Mouse (Mus musculus) embryo, embryonic 11.5 days (tissue): ENCODE data around the gene Ak5.
"Not testable (repeated sequence)": the region's sequence is repeated elsewhere in the genome, so short reads cannot be mapped to it uniquely, and the experiment has no call there.

Experiments
- DNase-seq: peaks from one replicate; pipeline ENCODE4 v3.0.0-alpha.2; 2012; ENCODE audit warnings: low read depth, low spot score

Gene Ak5

GRCm38 (mm10) chr3:152668239-152668638 lies at the start of gene Ak5:
Ak5 (minus strand) TSS chr3:152668360.
- DNase-seq = no peak

- peak; percentile 82 for DNase-seq
Observed at GRCm38 (mm10) chr3:152713991-152714902, 46.1 kb upstream of the Ak5 start, which contains the start of gene Pigk. Pigk (plus strand) TSS chr3:152714100.

DNA sequence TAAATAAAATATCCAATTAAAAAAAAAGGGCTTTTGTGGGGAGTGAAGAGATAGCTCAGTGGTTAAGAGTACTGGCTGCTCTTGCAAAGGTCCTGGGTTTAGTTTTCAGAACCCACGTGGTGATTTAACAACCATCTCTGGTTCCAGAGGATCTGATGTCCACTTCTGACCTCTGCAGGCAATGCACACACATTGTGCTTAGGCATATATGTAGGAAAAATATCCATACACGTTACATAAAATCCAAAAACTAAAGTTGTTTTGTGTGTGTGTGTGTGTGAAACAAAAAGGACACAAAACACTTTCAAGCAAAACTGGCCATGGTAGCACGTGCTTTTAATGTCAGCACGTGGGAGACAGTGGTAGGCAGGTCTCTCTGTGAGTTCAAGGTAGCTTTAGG lies 44.8 kb upstream of the Ak5 start:
- DNase-seq = no peak

GRCm38 (mm10) chr3:152709936-152710335 lies 41.8 kb upstream of the Ak5 start:
- DNase-seq = no peak

DNA sequence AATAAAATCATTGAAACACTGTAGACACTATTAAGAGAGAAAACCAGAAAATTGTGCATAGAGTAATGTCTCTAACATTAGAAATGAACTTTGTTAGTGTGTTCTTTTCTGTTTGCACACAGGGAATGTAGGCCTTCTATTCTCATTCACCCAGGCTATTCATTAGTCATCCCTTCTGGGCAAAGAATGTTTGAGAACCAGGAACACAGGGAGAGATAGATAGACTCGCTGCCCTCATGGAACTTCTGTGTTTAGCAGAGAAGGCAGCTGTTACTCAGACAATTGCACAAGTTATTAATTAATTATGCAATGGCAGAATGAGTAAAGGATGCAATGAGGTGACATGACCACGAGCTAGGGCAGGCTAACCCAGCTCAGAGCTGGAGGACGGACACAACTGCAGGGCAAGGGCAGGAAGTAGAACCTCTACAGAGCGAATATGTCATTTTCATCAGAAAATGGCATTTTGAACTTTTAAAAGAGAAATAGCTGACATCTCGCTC lies 39.2 kb upstream of the Ak5 start:
- no peak for DNase-seq

- no peak for DNase-seq
Observed at GRCm38 (mm10) chr3:152706901-152707300, 38.7 kb upstream of the Ak5 start.

- DNase-seq = no peak
Observed at GRCm38 (mm10) chr3:152705826-152706225, 37.7 kb upstream of the Ak5 start.

DNA sequence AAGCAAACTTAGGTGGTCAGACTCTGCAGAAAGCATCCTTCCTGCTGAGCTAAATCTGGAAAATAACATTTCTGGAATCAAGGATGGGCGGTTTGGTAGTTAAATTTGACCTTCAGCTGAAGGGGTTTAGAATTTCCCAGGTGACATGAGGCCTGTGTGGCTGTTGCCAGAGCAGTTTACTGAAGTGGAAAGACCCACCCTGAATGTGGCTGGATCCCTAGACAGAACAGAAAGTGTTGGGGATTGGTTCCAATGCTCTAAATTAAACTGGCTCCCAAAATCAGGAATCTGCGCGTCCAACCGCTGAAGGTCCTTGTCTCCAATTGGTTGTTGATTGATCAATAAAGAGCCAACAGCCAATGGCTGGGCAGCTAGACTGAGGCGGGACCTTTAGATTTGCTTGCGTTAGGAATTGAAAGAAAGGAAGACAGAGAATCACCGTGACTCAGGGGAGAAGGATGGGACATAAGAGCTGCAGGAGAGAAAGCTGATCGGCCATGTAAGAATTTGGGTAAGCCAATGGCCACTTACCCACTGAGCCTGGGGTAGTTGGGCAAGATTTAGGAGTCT lies 34.2 kb upstream of the Ak5 start:
- DNase-seq = no peak

DNA sequence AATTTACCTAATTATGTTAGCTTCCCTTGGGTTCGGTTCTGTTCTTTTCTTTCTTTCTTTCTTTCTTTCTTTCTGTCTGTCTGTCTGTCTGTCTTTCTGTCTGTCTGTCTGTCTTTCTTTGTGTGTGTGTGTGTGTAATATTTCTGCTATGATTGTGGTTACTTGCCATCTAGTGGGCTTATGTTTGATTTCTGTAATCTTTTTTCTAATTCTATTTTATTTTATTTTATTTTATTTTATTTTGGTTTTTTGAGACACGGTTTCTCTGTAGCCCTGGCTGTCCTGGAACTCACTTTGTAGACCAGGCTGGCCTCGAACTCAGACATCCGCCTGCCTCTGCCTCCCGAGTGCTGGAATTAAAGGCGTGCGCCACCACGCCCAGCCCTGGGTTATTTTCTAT lies 33.4 kb upstream of the Ak5 start:
- DNase-seq = not testable (repeated sequence)

DNA sequence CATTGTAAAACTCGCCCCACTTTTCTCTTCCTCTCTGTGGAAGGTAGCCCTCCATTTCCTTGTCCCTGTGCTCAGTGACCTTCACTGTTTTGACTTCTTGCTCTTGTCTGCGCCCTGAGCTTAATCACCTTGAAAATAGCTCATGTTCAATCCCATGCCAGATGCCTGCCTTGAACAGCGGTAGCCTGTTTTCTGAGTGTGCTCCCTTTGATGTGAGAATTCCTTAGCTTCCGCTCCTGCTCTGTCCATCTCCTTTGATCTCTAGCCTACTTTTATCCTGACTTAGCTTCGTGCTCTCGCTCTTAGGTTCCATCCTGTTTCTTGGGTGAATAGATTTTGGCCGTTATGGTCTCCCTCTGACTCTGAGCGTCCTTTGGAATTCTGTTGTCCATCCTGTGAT lies 31.1 kb upstream of the Ak5 start:
- no peak for DNase-seq

DNA sequence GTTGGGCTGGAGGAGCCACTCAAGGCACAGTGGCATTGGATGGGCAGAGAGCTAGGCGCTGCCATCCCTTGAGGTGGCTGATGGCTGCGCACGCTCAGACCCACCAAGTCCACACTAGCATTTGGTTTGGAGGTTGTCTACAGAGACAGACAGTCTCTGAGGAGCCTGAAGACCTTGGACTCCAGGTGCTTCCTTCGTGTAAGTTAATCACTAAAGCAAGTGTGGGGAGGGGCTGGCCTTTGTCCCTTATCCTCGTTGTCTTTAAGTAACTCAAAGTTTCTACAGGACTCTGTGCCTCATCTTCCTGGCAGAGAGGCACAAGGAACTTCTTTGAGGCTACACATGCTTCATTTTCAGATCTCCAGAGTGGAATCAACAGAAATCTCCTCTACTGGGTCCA lies 29.9 kb upstream of the Ak5 start:
- DNase-seq = no peak

DNA sequence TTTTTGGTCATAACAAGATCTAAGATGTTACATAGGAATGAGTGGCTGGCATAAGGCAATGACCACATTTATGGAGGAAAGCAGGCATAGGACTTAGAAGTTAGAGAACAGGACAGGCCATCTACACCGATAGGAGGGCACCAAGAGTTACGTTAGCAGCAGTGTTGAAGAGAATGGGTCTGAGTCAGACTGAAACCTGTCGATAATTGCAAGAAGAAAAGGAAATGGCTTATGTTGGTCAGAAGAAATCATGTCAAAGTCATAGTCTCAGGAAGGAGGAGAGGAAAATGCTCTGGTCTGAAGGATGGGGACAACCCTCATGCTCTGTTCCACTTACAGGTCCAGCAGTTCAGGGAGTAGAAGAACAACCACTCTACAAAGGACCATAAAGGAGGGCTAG lies 26.8 kb upstream of the Ak5 start:
- no peak for DNase-seq

DNA sequence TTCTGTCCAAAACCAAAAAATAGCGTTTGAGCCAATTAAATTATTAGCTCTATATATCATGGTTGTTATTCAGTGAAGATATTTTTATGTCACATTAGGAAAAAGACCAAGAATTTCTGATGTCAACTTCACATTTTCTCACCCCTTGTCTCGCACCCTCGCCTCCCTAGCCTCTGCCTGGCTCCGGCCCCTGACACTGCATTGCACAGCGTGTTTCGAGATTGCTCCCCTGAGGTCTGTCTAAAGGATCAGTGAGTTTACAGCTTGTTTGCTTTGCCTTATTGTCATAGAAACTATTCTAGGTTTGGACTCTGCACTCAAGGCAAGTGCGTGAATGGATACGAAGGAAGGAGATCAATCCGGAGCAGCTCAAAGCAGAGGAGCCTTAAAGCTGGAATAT lies 20.9 kb upstream of the Ak5 start:
- DNase-seq = no peak

DNA sequence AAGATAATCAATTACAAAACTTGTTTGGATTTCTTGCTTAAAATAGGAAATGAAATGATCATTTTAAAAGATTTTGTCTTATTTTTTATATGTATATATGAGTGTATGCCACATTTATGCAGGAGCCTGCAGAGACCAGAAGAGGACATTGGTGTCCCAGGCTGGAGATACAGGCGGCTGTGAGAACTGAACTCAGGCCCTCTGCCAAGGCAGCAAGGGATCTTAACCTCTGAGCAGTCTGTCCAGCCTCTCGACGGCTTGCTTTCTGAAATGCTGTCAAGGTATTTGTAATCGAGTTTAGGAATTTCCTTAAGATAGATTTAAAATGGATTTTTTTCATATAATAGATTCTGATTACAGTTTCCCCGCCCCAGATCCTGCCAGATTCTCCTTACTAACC lies 20.4 kb upstream of the Ak5 start:
- no peak for DNase-seq

DNA sequence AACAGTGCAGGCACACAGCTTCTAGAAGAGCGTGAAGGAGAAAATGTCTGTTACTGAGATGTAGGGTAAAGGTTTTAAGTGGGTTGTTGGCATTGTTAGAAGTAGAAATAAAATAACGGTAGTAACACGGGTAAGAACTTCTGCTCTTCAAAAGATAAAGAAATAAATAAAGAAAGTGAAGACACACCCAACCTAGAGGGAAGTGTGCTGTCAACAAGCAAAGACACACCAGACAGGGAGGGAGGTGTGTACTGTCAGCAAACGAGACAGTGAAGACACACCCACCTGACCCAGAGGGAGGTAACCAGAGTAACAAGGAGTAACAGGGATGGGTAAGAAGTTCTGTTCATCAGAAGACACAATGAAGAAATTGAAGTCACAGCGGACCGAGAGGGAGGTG lies 6.5 kb upstream of the Ak5 start:
- no peak for DNase-seq

DNA sequence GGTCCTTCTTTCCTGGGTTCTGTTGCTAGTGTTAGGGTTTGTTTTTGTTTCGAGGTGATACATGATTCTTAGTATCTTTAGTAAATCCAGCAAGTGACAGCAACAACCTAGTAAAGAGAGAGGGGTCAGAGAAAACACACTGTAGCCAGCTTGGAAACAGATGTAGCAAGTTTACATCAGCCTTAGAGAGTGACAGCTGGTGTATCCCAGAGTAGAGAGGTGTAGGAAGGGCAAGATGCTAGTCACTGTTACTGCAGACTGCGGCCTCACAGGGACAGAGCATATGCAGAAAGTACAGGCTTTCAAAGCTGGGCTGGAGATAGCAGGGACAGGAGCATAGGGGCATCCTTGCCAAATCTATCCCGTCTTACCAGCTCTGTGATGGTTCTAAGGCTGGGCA lies 1.6 kb upstream of the Ak5 start:
- DNase-seq = no peak

DNA sequence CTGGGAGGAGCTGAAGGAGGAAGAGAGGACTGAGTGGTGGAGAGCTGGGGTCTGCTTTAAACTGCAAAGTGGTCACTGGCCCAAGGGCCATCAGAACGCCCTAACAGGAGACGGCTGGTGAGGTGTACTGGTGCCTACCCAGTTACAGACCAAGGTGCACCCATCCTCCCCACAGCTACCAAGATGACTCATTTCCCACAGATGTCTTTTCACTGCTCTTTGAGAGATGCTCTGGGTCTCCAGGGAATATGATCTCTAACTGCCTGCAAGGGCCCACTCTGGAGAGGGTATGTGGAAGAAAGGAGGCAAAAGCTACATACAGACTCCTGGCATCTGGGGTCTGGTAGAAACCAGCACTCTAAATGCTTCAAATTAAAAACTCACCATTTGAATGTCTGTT lies 633 bp upstream of the Ak5 start:
- no peak for DNase-seq

DNA sequence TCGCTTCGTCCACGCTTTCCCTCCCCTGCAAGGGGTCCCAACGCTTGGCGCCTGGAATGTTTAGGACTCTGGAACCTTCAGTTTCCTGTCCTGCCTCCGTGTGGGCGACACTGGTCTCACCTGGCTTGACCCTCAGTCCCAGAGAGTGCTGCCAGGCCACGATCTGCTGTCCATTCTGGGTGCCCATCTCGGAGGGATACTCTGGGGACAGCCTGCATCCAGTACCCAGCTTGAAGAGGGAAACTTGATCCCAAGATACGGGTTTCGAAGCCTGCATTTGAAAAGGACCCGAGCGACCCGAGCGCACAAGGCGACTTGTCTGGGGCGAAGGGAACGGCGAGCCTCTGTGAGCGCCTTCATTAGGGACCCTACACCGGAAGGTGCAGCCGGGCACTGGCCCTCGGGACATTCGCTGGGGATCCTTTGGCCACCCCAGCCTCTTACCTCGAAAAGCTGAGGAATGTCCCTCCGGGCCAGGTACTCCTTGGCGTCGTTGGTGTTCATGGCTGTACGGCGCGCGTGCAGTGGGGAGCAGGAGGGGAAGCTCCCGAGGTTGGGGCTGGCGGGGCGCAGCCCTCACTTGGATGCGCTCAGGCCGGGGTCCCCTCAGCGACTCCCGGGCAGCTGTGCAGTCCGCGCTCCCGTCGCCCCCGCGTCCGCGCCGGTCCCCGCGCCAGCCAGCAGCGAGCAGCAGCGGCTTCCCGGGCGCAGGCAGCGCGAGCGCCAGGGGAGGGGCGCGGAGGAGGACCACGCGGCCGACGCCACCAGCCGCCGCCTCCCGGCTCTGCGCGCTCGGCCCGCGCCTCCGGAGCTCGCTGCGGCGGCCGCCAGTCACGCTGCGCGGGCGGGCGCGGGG lies 576 bp downstream of the Ak5 start:
- DNase-seq = no peak

- DNase-seq = no peak
Observed at GRCm38 (mm10) chr3:152666991-152667355, 1.2 kb downstream of the Ak5 start.

GRCm38 (mm10) chr3:152658592-152658991 lies 9.6 kb downstream of the Ak5 start:
- DNase-seq = no peak

DNA sequence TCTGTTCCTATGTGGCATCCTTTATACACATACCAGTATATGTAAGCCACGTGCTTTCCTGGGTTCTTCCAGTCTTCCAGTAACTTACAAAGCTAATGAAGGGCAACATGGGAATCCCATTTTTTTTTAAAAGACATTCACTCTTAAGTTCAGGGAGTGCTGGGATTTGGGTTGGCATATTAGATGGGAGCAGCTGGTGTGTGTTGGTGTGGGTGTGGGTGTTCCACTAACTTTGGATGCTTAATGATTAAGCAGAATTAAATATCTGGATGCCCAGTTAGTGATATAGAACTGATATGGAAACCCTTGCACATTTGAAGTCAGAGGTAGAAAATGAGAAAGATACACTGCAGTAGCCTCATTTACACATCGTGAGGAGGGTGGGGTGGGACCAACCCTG lies 16.2 kb downstream of the Ak5 start:
- DNase-seq = no peak

DNA sequence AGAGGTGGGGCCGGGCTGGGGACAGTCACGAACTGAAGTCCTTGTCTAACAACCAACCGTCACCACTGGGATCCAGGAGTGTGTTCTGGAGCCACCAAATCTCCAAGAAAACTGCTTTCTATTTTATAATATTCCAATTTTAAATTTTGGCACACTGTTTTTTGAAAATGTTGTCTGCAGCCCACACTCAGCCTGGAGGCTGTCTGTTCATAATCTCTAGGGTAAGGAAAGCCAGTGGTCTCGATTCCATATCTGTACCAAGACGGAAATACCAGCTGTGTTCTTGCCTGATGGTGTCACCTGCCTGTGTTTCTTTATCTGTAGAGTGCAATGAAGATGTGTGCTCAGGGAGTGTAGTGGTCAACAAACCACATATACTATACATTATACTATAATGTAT lies 23.6 kb downstream of the Ak5 start:
- DNase-seq = no peak
